Mouse (Mus musculus): ENCODE results near the gene Fubp3. TPM values are rescaled to one million over a fixed set of nuclear protein-coding genes. Genes with fewer than 3 reads are reported as not detected.

Fubp3 gene
- polyA plus RNA-seq, 1 experiment from 2014 or later, result 72.2 TPM

GRCm38 (mm10) chr2:31654854-31655559 is 82.6 kb downstream of the Fubp3 start:
- DNase-seq (ENCODE audit: low spot score), result no peak
- WGBS, result 9% methylated on average over 22 of the region's 22 CpGs
- H3K4me3 ChIP-seq, result peak overlapping the region; percentile 80
- no peak overlapping the region for H3K27ac ChIP-seq
- peaks cover 18% of the 10 kb centered on the region for H3K4me1 ChIP-seq
- H3K27me3 ChIP-seq (ENCODE audit: insufficient read depth, poor library complexity, severe bottlenecking), result peaks cover 99% of the 10 kb centered on the region
- peaks cover 4% of the 10 kb centered on the region; the same call in 1 of the 2 replicates for H3K9me3 ChIP-seq
- H3K36me3 ChIP-seq, result no peaks in the 10 kb centered on the region

- Histone ChIP-seq H3K4me3 (no peak overlapping the region), H3K4me1 (peaks cover 16% of the 10 kb centered on the region), H3K9me3 (peaks cover 4% of the 10 kb centered on the region; the same call in 1 of the 2 replicates), H3K36me3 (no peaks in the 10 kb centered on the region), H3K27ac (no peak overlapping the region), H3K27me3 (ENCODE audit: insufficient read depth, poor library complexity, severe bottlenecking) (peaks cover 87% of the 10 kb centered on the region)
- WGBS, result 76% methylated on average over 7 of the region's 7 CpGs
- DNase-seq (ENCODE audit: low spot score), result no peak
Observed at GRCm38 (mm10) chr2:31656374-31656773, 83.9 kb downstream of the Fubp3 start.

- Histone ChIP-seq H3K9me3 (peaks cover 4% of the 10 kb centered on the region; the same call in 1 of the 2 replicates), H3K36me3 (no peaks in the 10 kb centered on the region), H3K27me3 (ENCODE audit: insufficient read depth, poor library complexity, severe bottlenecking) (peaks cover 44% of the 10 kb centered on the region), H3K4me1 (no peaks in the 10 kb centered on the region), H3K27ac (no peak overlapping the region), H3K4me3 (no peak overlapping the region)
- 65% methylated on average over 8 of the region's 8 CpGs for WGBS
- no peak for DNase-seq (ENCODE audit: low spot score)
Observed at GRCm38 (mm10) chr2:31662939-31663803, 90.7 kb downstream of the Fubp3 start.

- Histone ChIP-seq H3K36me3 (no peaks in the 10 kb centered on the region), H3K27me3 (ENCODE audit: insufficient read depth, poor library complexity, severe bottlenecking) (peaks cover 38% of the 10 kb centered on the region), H3K27ac (no peak overlapping the region), H3K4me1 (no peaks in the 10 kb centered on the region), H3K4me3 (no peak overlapping the region), H3K9me3 (peaks cover 4% of the 10 kb centered on the region; the same call in 1 of the 2 replicates)
- 86% methylated on average over 1 of the region's 1 CpGs for WGBS
- no peak for DNase-seq (ENCODE audit: low spot score)
Observed at GRCm38 (mm10) chr2:31663804-31664180, 91.3 kb downstream of the Fubp3 start.

Small RNAs within 50 kb of the gene (microRNA-seq; reads per million reads assigned to microRNA genes)
- gene Mir6998, result 1.0 reads per million

Other genes starting within 250 kb of the Fubp3 start
- 8.9 and 18.2 TPM in 2 replicates for gene Ass1, start 102.4 kb upstream of the Fubp3 start, polyA plus RNA-seq (2016; fragmentation: Nextera tagmentation; extraction: Ambion mirVana)
- gene Prdm12, start 67.4 kb downstream of the Fubp3 start, polyA plus RNA-seq (2016; fragmentation: Nextera tagmentation; extraction: Ambion mirVana), result not detected in 2 replicates
- 63.0 and 76.3 TPM in 2 replicates for gene Exosc2, start 98.1 kb downstream of the Fubp3 start, polyA plus RNA-seq (2016; fragmentation: Nextera tagmentation; extraction: Ambion mirVana)
- gene Abl1, start 115.7 kb downstream of the Fubp3 start, polyA plus RNA-seq (2016; fragmentation: Nextera tagmentation; extraction: Ambion mirVana), result 40.5 and 43.1 TPM in 2 replicates
- gene Qrfp, start 237.9 kb downstream of the Fubp3 start, polyA plus RNA-seq (2016; fragmentation: Nextera tagmentation; extraction: Ambion mirVana), result 0.06 TPM in 1 of 2 replicates, not detected in the other